Mouse (Mus musculus) heart, adult 2 months (tissue): ENCODE measurements around the gene Rnf181. TPM values are rescaled to one million over a fixed set of nuclear protein-coding genes. Genes with fewer than 3 reads are reported as not detected.

Experiments
- DNase-seq, 2 experiments: peaks; one replicate each; pipeline ENCODE4 v3.0.0; 2021
- H3K27ac ChIP-seq: fragments of 200-600 bp; 2 replicates; pipeline ENCODE4 v1.8.1; 2022
- H3K27me3 ChIP-seq: fragments of 200-500 bp; 2 replicates; pipeline ENCODE4 v1.6.1; 2012; ENCODE audit warnings: mild to moderate bottlenecking, low read length, inconsistent platforms, mixed read lengths; ENCODE audit not compliant: control insufficient read depth, insufficient read depth
- H3K36me3 ChIP-seq: fragments of 200-500 bp; 2 replicates; pipeline ENCODE4 v1.6.1; 2012; ENCODE audit warnings: low read length, inconsistent platforms; ENCODE audit not compliant: control insufficient read depth, insufficient read depth
- H3K4me1 ChIP-seq: fragments of 200-500 bp; 2 replicates; pipeline ENCODE4 v1.6.1; 2011; ENCODE audit warnings: low read length; ENCODE audit not compliant: control insufficient read depth, insufficient read depth
- H3K4me3 ChIP-seq: fragments of 200-600 bp; 2 replicates; pipeline ENCODE4 v1.8.1; 2022
- H3K79me2 ChIP-seq: fragments of 200-500 bp; replicated peaks from 2 replicates; pipeline ENCODE4 v1.6.1; 2012; ENCODE audit warnings: mild to moderate bottlenecking, inconsistent platforms, low read length, moderate library complexity, mixed read lengths; ENCODE audit not compliant: control insufficient read depth, insufficient read depth
- H3K9ac ChIP-seq: fragments of 200-500 bp; 2 replicates; pipeline ENCODE4 v1.6.1; 2012; ENCODE audit warnings: low read depth, mild to moderate bottlenecking, control low read depth, inconsistent platforms, low read length, mixed read lengths
- CTCF ChIP-seq: fragments of 200-600 bp; IDR thresholded peaks from 2 replicates; pipeline ENCODE4 v1.8.1; 2022; ENCODE audit warnings: antibody characterized with exemption, mild to moderate bottlenecking, moderate library complexity
- EP300 ChIP-seq: fragments of 200-500 bp; IDR thresholded peaks from 2 replicates; pipeline ENCODE4 v1.6.1; 2011; ENCODE audit warnings: low read depth, low read length, control low read depth; ENCODE audit not compliant: insufficient read depth
- POLR2A ChIP-seq: fragments of 200-500 bp; IDR thresholded peaks from 2 replicates; pipeline ENCODE4 v1.6.1; 2011; ENCODE audit warnings: mild to moderate bottlenecking, low read depth, low read length, control low read depth; ENCODE audit not compliant: insufficient read depth
- WGBS: fragments of 180-500 bp; shearing (Covaris S2); methylation state at CpG from one replicate; pipeline ENCODE4 v1.1.7; 2018; 5-methylcytosine and 5-hydroxymethylcytosine counted together
- intact Hi-C: fragments of 180-260 bp; cut with DNase I; formaldehyde crosslinking; loops from one replicate; pipeline ENCODE4 v1.15.1; 2025
- polyA plus RNA-seq: library from polyadenylated mRNA; depleted of rRNA; stranded (reverse); fragments of >200 nt; gene quantifications from 2 replicates; pipeline ENCODE4 v1.2.3, GENCODE M21; 2012
- total RNA-seq, 2 experiments: library from RNA; stranded (reverse); gene quantifications; 2 replicates each; pipeline ENCODE4 v1.2.3; 2021

The Rnf181 gene
- total and polyA plus RNA-seq, 3 experiments, result 36.0 to 44.0 (median 40.7) TPM

GRCm38 (mm10) chr6:72369557-72369956 is 2.8 kb upstream of the Rnf181 start:
- no peak overlapping the region for H3K9ac ChIP-seq
- no peaks in the 10 kb centered on the region for H3K27me3 ChIP-seq
- no peaks in the 10 kb centered on the region for H3K79me2 ChIP-seq
- intact Hi-C loops, result no loop called here
- H3K4me1 ChIP-seq, result peaks cover 21% of the 10 kb centered on the region
- no peak for DNase-seq
- H3K36me3 ChIP-seq, result no peaks in the 10 kb centered on the region
- H3K4me3 ChIP-seq, result no peak overlapping the region
- H3K27ac ChIP-seq, result no peak overlapping the region
- no peak for TF ChIP-seq EP300
- TF ChIP-seq POLR2A, result no peak
- WGBS, result 86% methylated on average over 4 of the region's 4 CpGs

GRCm38 (mm10) chr6:72367460-72367974 is 761 bp upstream of the Rnf181 start:
- Histone ChIP-seq H3K27me3 (no peaks in the 10 kb centered on the region), H3K9ac (no peak overlapping the region), H3K36me3 (no peaks in the 10 kb centered on the region), H3K79me2 (no peaks in the 10 kb centered on the region), H3K4me1 (peaks cover 9% of the 10 kb centered on the region), H3K4me3 (no peak overlapping the region), H3K27ac (no peak overlapping the region)
- WGBS, result 77% methylated on average over 4 of the region's 4 CpGs
- intact Hi-C loops, result no loop called here
- TF ChIP-seq EP300, result no peak
- TF ChIP-seq CTCF, result no peak
- no peak for TF ChIP-seq POLR2A
- DNase-seq, result no peak

- TF ChIP-seq POLR2A, result no peak
- 38% methylated on average over 3 of the region's 3 CpGs for WGBS
- intact Hi-C loops, result no loop called here
Measured at GRCm38 (mm10) chr6:72366304-72366703, 452 bp downstream of the Rnf181 start.

GRCm38 (mm10) chr6:72364985-72365384 is 1.8 kb downstream of the Rnf181 start:
- no peak overlapping the region for H3K27ac ChIP-seq
- H3K9ac ChIP-seq, result no peak overlapping the region
- H3K36me3 ChIP-seq, result no peaks in the 10 kb centered on the region
- DNase-seq, result no peak
- no peaks in the 10 kb centered on the region for H3K79me2 ChIP-seq
- no peaks in the 10 kb centered on the region for H3K27me3 ChIP-seq
- WGBS, result 59% methylated on average over 6 of the region's 6 CpGs
- intact Hi-C loops, result loop anchor here (2.0 kb wide), 1 partner anchor 38 kb away; no protein-coding TSS in a partner anchor
- no peak for TF ChIP-seq EP300
- no peak overlapping the region for H3K4me3 ChIP-seq
- no peaks in the 10 kb centered on the region; the same call in 1 of the 2 replicates for H3K4me1 ChIP-seq

More at GRCm38 (mm10) chr6:72366304-72366703, 452 bp downstream of the Rnf181 start:
- Histone ChIP-seq H3K4me1 (peaks cover 8% of the 10 kb centered on the region), H3K27me3 (no peaks in the 10 kb centered on the region), H3K79me2 (no peaks in the 10 kb centered on the region), H3K27ac (no peak overlapping the region), H3K4me3 (no peak overlapping the region), H3K36me3 (no peaks in the 10 kb centered on the region), H3K9ac (no peak overlapping the region)
- DNase-seq, result no peak

- intact Hi-C loops, result loop anchor here (2.0 kb wide), 1 partner anchor 39 kb away; no protein-coding TSS in a partner anchor
- no peaks in the 10 kb centered on the region for H3K36me3 ChIP-seq
- H3K9ac ChIP-seq, result no peak overlapping the region
- WGBS, result 35% methylated on average over 7 of the region's 7 CpGs
- no peaks in the 10 kb centered on the region for H3K27me3 ChIP-seq
- no peak overlapping the region for H3K4me3 ChIP-seq
- no peaks in the 10 kb centered on the region; the same call in 1 of the 2 replicates for H3K79me2 ChIP-seq
- no peak for DNase-seq
- no peaks in the 10 kb centered on the region; the same call in 1 of the 2 replicates for H3K4me1 ChIP-seq
- H3K27ac ChIP-seq, result no peak overlapping the region
- TF ChIP-seq CTCF, result peak; percentile 66
- TF ChIP-seq POLR2A, result no peak
- no peak for TF ChIP-seq EP300
Measured at GRCm38 (mm10) chr6:72364009-72364408, 2.7 kb downstream of the Rnf181 start.

GRCm38 (mm10) chr6:72362132-72363028 is 4.4 kb downstream of the Rnf181 start:
- WGBS, result under 1% methylated on average over 42 of the region's 42 CpGs
- Histone ChIP-seq H3K4me1 (no peaks in the 10 kb centered on the region; the same call in 1 of the 2 replicates), H3K4me3 (peak overlapping the region; percentile 84), H3K27me3 (no peaks in the 10 kb centered on the region), H3K9ac (peak overlapping the region; percentile 81), H3K27ac (peak overlapping the region; percentile 84), H3K79me2 (no peaks in the 10 kb centered on the region; the same call in 1 of the 2 replicates), H3K36me3 (no peaks in the 10 kb centered on the region)
- intact Hi-C loops, result no loop called here
- TF ChIP-seq EP300, result no peak; the same call in 1 of the 2 replicates
- TF ChIP-seq POLR2A, result peak; percentile 97
- peak; percentile 66 for TF ChIP-seq CTCF
- DNase-seq, result peak; percentile 94 to 97
